Mouse (Mus musculus) G1E-ER4 (cell line): Measurements from ENCODE around the gene Ccl11. TPM values are rescaled to one million over a fixed set of nuclear protein-coding genes. Genes with fewer than 3 reads are reported as not detected.

Source experiments
- GATA1 ChIP-seq: IDR thresholded peaks from one replicate; pipeline ENCODE4 v1.8.0; 2012; ENCODE audit warnings: low read length, inconsistent platforms
- polyA plus RNA-seq: library from polyadenylated mRNA; stranded (reverse); fragments of >175 nt; gene quantifications from 2 replicates; pipeline ENCODE4 v1.2.3, GENCODE M21; 2012

Ccl11 gene
- polyA plus RNA-seq, 1 experiment, result not detected

DNA sequence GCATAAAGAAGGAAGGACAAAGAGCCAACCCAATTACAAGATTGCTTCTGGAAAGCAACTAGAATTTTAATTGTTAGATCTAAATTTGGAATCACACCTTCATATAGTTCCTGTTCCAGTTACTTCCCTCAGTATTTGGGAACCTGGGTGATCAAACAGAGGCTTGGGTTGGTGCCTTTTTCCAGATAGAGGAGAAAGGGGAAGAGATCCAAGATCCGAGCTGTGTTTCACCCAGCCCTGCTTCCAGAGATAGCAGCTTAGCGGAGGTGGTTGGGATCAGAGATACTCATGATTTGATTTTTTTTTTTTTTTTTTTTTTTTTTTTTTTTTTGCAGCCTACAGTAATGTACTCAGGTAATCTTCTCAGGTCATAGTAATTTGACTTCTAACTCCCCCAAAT is 21.8 kb upstream of the Ccl11 start:
- TF ChIP-seq GATA1, result no peak

DNA sequence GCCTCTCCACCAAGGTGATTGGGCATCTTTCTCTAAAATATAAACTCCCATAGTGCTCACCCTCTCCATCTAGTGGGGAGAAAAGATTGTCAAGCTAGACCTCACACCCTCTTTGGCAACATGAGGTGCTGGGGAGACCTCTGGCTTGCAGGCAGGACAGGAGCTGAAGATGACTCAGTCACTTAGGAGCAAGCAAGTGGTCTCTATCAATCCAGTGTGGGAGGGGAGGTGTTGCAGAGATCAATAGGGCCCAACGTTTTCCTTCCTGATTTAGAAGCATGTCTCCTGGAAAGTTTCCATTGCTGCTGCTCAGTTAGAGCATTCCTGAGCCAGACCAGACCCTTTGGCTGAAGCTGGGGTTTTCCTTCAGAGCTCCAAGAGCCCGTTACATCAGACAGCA is 19.1 kb upstream of the Ccl11 start, which contains the start of gene Gm17268:
Gm17268 (minus strand) TSS at position 28 of the 400 bp plus-strand sequence.
- no peak for TF ChIP-seq GATA1

GRCm38 (mm10) chr11:82039132-82039660 is 18.4 kb upstream of the Ccl11 start:
- TF ChIP-seq GATA1, result no peak

- TF ChIP-seq GATA1, result no peak
Measured at GRCm38 (mm10) chr11:82041671-82042080, 15.9 kb upstream of the Ccl11 start.

DNA sequence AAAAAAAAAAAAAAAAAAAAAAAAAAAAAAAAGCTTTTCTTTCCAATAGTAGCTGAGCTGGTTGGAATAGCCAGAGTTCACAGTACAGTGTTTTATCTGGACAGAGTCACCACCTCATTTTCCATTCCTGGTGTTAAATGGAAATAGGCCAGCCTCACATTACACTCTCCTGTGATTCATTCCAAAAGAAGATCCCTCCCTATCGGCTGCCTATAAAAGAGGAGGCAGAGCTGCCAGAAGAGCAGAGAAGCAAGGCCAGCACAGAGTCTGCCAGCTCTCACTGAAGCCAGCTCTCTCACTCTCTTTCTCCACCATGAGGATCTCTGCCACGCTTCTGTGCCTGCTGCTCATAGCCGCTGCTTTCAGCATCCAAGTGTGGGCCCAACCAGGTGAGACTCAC is 12.2 kb upstream of the Ccl11 start, which contains the start of gene Ccl7:
Ccl7 (plus strand) TSS at position 242 of the 400 bp plus-strand sequence.
- no peak for TF ChIP-seq GATA1

- no peak for TF ChIP-seq GATA1
Measured at GRCm38 (mm10) chr11:82047746-82048415, 9.7 kb upstream of the Ccl11 start.

GRCm38 (mm10) chr11:82053849-82054248 is 3.8 kb upstream of the Ccl11 start:
- no peak for TF ChIP-seq GATA1

DNA sequence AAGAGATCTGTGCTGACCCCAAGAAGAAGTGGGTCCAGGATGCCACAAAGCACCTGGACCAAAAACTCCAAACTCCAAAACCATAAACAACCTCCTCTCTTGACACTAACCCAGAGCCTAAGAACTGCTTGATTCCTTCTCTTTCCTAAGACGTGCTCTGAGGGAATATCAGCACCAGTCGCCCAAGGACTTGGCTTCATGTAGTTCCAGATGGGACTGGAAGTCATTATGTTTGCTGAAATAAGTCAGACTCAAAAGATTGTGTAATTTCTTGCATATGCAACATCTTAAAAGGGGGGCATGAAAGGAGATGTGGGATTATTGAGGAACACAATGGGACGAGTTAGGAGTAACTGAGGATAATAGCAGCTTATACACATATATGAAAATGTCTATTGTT is 4.6 kb downstream of the Ccl11 start:
- no peak for TF ChIP-seq GATA1

- no peak for TF ChIP-seq GATA1
Measured at GRCm38 (mm10) chr11:82063454-82063853, 5.8 kb downstream of the Ccl11 start.

GRCm38 (mm10) chr11:82066953-82067571 is 9.4 kb downstream of the Ccl11 start:
- no peak for TF ChIP-seq GATA1

DNA sequence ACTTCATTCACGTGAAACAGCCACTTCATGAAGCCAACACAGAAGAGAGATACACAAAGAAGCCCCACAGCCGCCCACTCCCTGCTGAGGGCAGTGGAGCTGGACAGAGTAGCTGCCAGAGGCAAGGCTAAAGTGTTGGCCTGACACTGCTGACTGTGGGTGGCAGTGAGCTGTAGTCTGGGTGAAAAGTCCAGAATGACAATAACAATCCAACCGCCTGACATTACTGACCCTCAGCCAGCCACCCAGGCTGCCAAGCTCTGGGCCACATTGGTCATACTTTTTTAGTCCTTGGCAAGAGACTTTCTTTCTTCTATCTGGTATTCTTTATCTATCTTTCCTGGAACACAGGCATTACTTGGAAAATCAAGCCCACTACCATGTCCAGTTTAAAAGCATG is 13.5 kb downstream of the Ccl11 start:
- no peak for TF ChIP-seq GATA1

- TF ChIP-seq GATA1, result no peak
Measured at GRCm38 (mm10) chr11:82072374-82072773, 14.8 kb downstream of the Ccl11 start.

- no peak for TF ChIP-seq GATA1
Measured at GRCm38 (mm10) chr11:82072984-82073383, 15.4 kb downstream of the Ccl11 start.

GRCm38 (mm10) chr11:82073686-82074085 is 16.1 kb downstream of the Ccl11 start:
- no peak for TF ChIP-seq GATA1

GRCm38 (mm10) chr11:82077031-82077430 is 19.4 kb downstream of the Ccl11 start:
- no peak for TF ChIP-seq GATA1

DNA sequence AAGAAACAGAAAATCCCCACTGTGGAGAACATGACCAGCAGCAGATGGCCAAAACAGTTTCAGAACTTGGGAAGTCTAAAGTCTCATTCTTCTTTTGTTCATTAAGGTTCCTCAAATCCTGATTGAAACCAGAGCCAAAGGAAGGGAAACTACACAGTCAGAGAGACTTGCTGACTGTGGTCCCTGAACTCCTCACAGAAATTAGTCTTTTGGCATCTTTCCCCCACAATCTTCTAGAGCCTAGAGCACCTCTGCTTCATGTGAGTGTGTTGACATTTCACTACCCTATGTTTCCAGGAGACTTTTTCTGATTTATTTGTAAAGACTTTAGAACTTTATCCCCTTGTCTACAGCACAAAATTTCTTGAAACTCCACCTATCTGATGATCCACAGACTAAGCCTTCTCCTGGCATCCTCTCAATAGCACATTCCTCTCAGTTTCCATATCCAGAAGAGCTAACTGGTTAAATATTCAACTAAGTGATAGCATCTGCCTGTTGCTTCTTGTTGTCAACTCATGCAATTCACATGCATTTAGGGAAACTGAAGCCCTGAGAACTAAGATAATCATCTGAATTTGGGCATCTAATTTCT is 20.6 kb downstream of the Ccl11 start:
- TF ChIP-seq GATA1, result no peak
